Mouse (Mus musculus) intestine, embryonic 14.5 days (tissue): Measurements from ENCODE around the gene Gm8220. TPM values are rescaled to one million over a fixed set of nuclear protein-coding genes. Genes with fewer than 3 reads are reported as not detected.
"Not testable (repeated sequence)": the region's sequence is repeated elsewhere in the genome, so short reads cannot be mapped to it uniquely, and the experiment has no call there.

Experiments
- ATAC-seq: fragments of 200-750 bp; cut with Nextera tagmentation; replicated peaks from 2 replicates; pipeline ENCODE4 v1.8.0; 2017; ENCODE audit warnings: low read depth, moderate number of reproducible peaks, moderate TSS enrichment, moderate library complexity; ENCODE audit not compliant: low FRiP score, low TSS enrichment
- DNase-seq: peaks from one replicate; pipeline ENCODE4 v3.0.0-alpha.2; 2018; ENCODE audit warnings: low spot score
- H3K27ac ChIP-seq: fragments of 300-500 bp; sonication (generic); 2 replicates; pipeline ENCODE4 v1.5.1; 2014; ENCODE audit warnings: low read depth, mild to moderate bottlenecking, control low read depth
- H3K27me3 ChIP-seq: fragments of 300-500 bp; sonication (generic); replicated peaks from 2 replicates; pipeline ENCODE4 v1.6.1; 2014; ENCODE audit warnings: low read length, control low read depth; ENCODE audit not compliant: control insufficient read depth, insufficient read depth
- H3K36me3 ChIP-seq: fragments of 300-500 bp; sonication (generic); 2 replicates; pipeline ENCODE4 v1.6.1; 2014; ENCODE audit warnings: low read length, control low read depth; ENCODE audit not compliant: control insufficient read depth, insufficient read depth
- H3K4me1 ChIP-seq: fragments of 300-500 bp; sonication (generic); replicated peaks from 2 replicates; pipeline ENCODE4 v1.6.1; 2014; ENCODE audit warnings: low read length, control low read depth, mixed read lengths; ENCODE audit not compliant: control insufficient read depth, insufficient read depth
- H3K4me2 ChIP-seq: fragments of 300-500 bp; sonication (generic); 2 replicates; pipeline ENCODE4 v1.6.1; 2014; ENCODE audit warnings: low read length
- H3K4me3 ChIP-seq: fragments of 300-500 bp; sonication (generic); 2 replicates; pipeline ENCODE4 v1.5.1; 2014; ENCODE audit warnings: low read depth, low read length, control low read depth, mixed read lengths
- H3K9ac ChIP-seq: fragments of 300-500 bp; sonication (generic); 2 replicates; pipeline ENCODE4 v1.6.1; 2014; ENCODE audit warnings: mild to moderate bottlenecking, low read length
- H3K9me3 ChIP-seq: fragments of 300-500 bp; sonication (generic); 2 replicates; pipeline ENCODE4 v1.6.1; 2016; ENCODE audit warnings: low read length, control low read depth; ENCODE audit not compliant: control insufficient read depth
- WGBS: fragments of 180-500 bp; shearing (Covaris S2); extraction: QIAGEN DNeasy Blood & Tissue Kit; methylation state at CpG from one replicate; pipeline ENCODE4 v1.1.7; 2014; 5-methylcytosine and 5-hydroxymethylcytosine counted together
- polyA plus RNA-seq: library from polyadenylated mRNA; unstranded; fragments of >200 nt; fragmentation: Nextera tagmentation; extraction: Ambion mirVana; gene quantifications from 2 replicates; pipeline ENCODE4 v1.2.1, GENCODE M21; 2014

The Gm8220 gene
- not detected in 2 replicates for polyA plus RNA-seq

DNA sequence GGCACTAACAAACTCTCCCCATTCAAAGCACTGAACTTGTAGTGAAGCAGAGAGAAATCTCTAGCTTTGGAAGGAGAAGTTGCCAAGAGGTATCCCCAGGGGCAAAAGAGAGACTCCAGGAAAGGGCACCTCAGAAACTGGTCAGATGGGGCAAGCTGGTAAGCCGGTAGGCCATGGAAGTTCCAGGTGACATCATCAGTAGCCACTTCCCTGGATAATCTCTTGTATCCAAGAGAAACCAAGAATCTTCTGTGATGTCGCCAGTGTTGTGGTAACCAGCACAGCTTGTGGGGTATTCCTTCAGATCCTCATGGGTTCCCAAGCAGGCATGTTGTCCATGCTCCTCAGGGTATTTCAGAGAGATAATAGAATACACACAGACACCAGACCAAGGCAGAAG, at the start of gene Gm8220:
Gm8220 (plus strand) TSS at position 301 of the 400 bp plus-strand sequence.
- not testable (repeated sequence) for DNase-seq, H3K36me3 ChIP-seq, ATAC-seq, H3K9ac ChIP-seq, H3K9me3 ChIP-seq, H3K4me3 ChIP-seq, H3K27me3 ChIP-seq, H3K4me1 ChIP-seq, H3K27ac ChIP-seq, H3K4me2 ChIP-seq
- 92% methylated on average over 2 of the region's 2 CpGs for WGBS

DNA sequence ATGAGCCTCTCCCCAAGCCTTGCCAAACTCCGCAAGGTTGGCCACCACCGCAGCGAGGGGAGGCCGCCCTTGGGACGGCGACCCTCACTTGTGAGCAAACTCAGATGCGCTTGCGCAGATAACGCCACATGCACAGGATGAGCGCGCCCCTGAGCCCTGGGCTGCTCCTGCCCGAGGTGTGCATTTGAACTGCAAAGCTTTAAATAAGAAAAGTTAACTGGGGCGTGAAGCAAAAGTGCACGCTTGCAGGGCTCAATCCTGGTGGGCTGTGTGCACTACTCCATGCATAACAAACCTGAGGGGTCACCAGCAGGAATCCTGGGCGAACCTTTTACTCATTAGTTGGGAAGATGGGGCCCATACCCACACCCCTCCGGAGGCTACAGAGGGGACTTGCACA, 37.3 kb upstream of the Gm8220 start:
- H3K9ac ChIP-seq, result no peak overlapping the region
- H3K4me2 ChIP-seq, result no peak overlapping the region
- no peaks in the 10 kb centered on the region for H3K9me3 ChIP-seq
- 92% methylated on average over 16 of the region's 16 CpGs for WGBS
- no peaks in the 10 kb centered on the region for H3K4me1 ChIP-seq
- no peak for DNase-seq
- H3K27ac ChIP-seq, result no peak overlapping the region
- no peaks in the 10 kb centered on the region for H3K27me3 ChIP-seq
- no peak for ATAC-seq
- no peaks in the 10 kb centered on the region for H3K36me3 ChIP-seq
- H3K4me3 ChIP-seq, result no peak overlapping the region

DNA sequence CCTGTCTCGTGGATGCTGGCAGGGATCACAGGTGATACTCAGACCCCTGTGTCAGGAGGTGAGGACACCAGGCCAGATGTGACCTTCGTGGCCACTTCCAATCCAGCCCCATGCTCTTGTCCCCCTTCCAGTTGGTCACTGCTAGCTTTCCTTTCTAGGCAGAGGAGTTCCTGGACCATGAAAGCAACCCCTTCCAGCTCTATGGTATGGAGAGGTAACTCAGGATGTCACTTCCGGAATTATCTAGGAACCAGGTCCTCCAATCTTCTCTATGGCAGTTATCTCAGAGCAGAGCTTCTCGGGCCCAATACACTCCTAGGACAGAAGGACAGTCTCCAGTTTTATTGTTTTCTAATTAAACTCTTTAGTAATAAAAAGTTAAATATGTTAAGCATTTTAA, 26.7 kb downstream of the Gm8220 start:
- 76% methylated on average over 4 of the region's 4 CpGs for WGBS
- DNase-seq, H3K27me3 ChIP-seq, ATAC-seq, H3K4me3 ChIP-seq, H3K9ac ChIP-seq, H3K9me3 ChIP-seq, H3K4me1 ChIP-seq, H3K27ac ChIP-seq, H3K4me2 ChIP-seq, H3K36me3 ChIP-seq: not testable (repeated sequence)

DNA sequence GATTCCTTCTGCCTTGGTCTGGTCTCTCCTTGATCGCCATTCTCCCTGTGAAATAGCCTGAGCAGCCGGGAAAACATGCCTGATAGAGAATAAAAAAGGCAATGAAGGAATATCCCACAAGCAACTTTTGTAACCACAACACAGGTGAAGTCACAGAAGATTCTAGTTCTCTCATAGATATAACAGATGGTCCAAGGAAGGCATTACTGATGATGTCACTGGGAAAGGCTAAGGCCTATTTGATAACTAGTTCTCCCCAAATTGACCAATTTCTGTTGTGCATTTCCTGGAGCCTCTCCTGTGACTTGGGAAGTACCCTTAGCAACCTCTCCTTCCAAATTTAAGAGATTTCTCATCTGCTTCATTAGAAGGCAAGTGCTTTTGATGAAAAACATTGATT, 53.1 kb downstream of the Gm8220 start, which contains the start of gene Gm5930:
Gm5930 (minus strand) TSS at position 101 of the 400 bp plus-strand sequence.
- WGBS, result no CpG with 5 or more reads among the region's 2 CpGs
- not testable (repeated sequence) for H3K9ac ChIP-seq, H3K4me1 ChIP-seq, H3K27me3 ChIP-seq, H3K9me3 ChIP-seq, H3K36me3 ChIP-seq, H3K4me3 ChIP-seq, DNase-seq, H3K4me2 ChIP-seq, H3K27ac ChIP-seq, ATAC-seq

Other genes starting within 250 kb of the Gm8220 start
- gene Ear2, start 182.9 kb upstream of the Gm8220 start, polyA plus RNA-seq, result not detected in 2 replicates
- not detected in 2 replicates for gene Gm3327, start 161.7 kb upstream of the Gm8220 start, polyA plus RNA-seq
- gene Gm8212, start 87.9 kb upstream of the Gm8220 start, polyA plus RNA-seq, result not detected in 2 replicates
- gene 4930503E14Rik, start 72.3 kb upstream of the Gm8220 start, polyA plus RNA-seq, result not detected in 2 replicates
- gene Gm5930, start 53.0 kb downstream of the Gm8220 start, polyA plus RNA-seq, result not detected in 2 replicates
- gene Gm8229, start 79.8 kb downstream of the Gm8220 start, polyA plus RNA-seq, result not detected in 2 replicates
- not detected in 2 replicates for gene Gm3371, start 125.1 kb downstream of the Gm8220 start, polyA plus RNA-seq
- not detected in 2 replicates for gene Gm8232, start 148.1 kb downstream of the Gm8220 start, polyA plus RNA-seq
- not detected in 2 replicates for gene BC061237, start 206.9 kb downstream of the Gm8220 start, polyA plus RNA-seq
- gene Gm17093, start 232.7 kb downstream of the Gm8220 start, polyA plus RNA-seq, result not detected in 2 replicates